ENCODE assay signal across 8 mouse cellular contexts in genomic region chr3:58163806-58164205, GRCm38 (mm10).
DNase-seq lines count a peak whose midpoint lies in the region; ATAC-seq and TF ChIP-seq lines count a peak whose summit lies in the region.

No protein-coding gene starts in this region.

- H3K27me3 ChIP-seq in heart, embryonic 15.5 days: no peaks in the 10 kb centered on the region
- H3K27me3 ChIP-seq in liver, adult 2 months (ENCODE audit: control insufficient read depth, insufficient read depth, low read length): no peaks in the 10 kb centered on the region
- no peaks in the 10 kb centered on the region for H3K27me3 ChIP-seq in stomach, postnatal 0 days (ENCODE audit: control insufficient read depth, insufficient read depth, low read length)

- no peak for TF ChIP-seq EP300 in stomach, postnatal 0 days (optimal IDR thresholded peaks at IDR 0.05)

- H3K4me2 ChIP-seq in heart, embryonic 15.5 days: peak overlapping the region; percentile 18; the same call in 1 of the 2 replicates
- H3K4me2 ChIP-seq in stomach, postnatal 0 days (replicated peaks; ENCODE audit: low read depth): no peak overlapping the region

- no peak for TF ChIP-seq POLR2A in embryonic fibroblast, embryonic 13.5 days (IDR thresholded peaks at IDR 0.05; ENCODE audit: low read depth, low read length)
- no peak for TF ChIP-seq POLR2A in liver, adult 2 months (IDR thresholded peaks at IDR 0.05; ENCODE audit: extremely low read depth, insufficient read depth, low read length)

- DNase-seq in A20 (ENCODE audit: low read depth, low spot score): peak; percentile 79
- peak; percentile 72 to 81 for DNase-seq in adrenal gland, postnatal 36 days
- DNase-seq in kidney, postnatal 10 days: peak; percentile 87
- peak; percentile 74 for DNase-seq in liver, adult 2 months (ENCODE audit: extremely low read depth, low read depth, low spot score)
- peak; percentile 65 for DNase-seq in neural tube, embryonic 10.5 days (ENCODE audit: extremely low spot score, low spot score)
- peak; percentile 70 for DNase-seq in stomach, postnatal 0 days (ENCODE audit: low spot score)

- 6% methylated on average over 10 of the region's 10 CpGs for WGBS in heart, embryonic 15.5 days
- 8% methylated on average over 10 of the region's 10 CpGs for WGBS in liver, adult 2 months
- 4% methylated on average over 10 of the region's 10 CpGs for WGBS in stomach, postnatal 0 days

- H3K9me3 ChIP-seq in heart, embryonic 15.5 days (replicated peaks): no peaks in the 10 kb centered on the region
- H3K9me3 ChIP-seq in stomach, postnatal 0 days (ENCODE audit: control insufficient read depth, low read length): no peaks in the 10 kb centered on the region

- H3K9ac ChIP-seq in heart, embryonic 15.5 days: no peak overlapping the region
- H3K9ac ChIP-seq in liver, adult 2 months (ENCODE audit: low read depth, low read length): peak overlapping the region; percentile 5; the same call in 1 of the 2 replicates
- H3K9ac ChIP-seq in stomach, postnatal 0 days (ENCODE audit: low read length): no peak overlapping the region

- ATAC-seq in heart, embryonic 15.5 days (replicated peaks; ENCODE audit: insufficient number of reproducible peaks, insufficient read depth, low FRiP score, low read depth): no peak
- ATAC-seq in stomach, postnatal 0 days (ENCODE audit: low FRiP score, low TSS enrichment): peak; percentile 75

- no peak overlapping the region for H3K4me3 ChIP-seq in embryonic fibroblast, embryonic 13.5 days (ENCODE audit: insufficient read depth, low read length)
- no peak overlapping the region for H3K4me3 ChIP-seq in heart, embryonic 15.5 days
- H3K4me3 ChIP-seq in liver, adult 2 months (ENCODE audit: insufficient read depth, low read depth, low read length): no peak overlapping the region
- no peak overlapping the region for H3K4me3 ChIP-seq in stomach, postnatal 0 days (ENCODE audit: low read depth, low read length)

- no peak overlapping the region for H3K27ac ChIP-seq in embryonic fibroblast, embryonic 13.5 days (ENCODE audit: insufficient read depth, low read length)
- H3K27ac ChIP-seq in heart, embryonic 15.5 days: no peak overlapping the region
- H3K27ac ChIP-seq in liver, adult 2 months (replicated peaks; ENCODE audit: insufficient read depth, low read depth, low read length): no peak overlapping the region
- no peak overlapping the region for H3K27ac ChIP-seq in stomach, postnatal 0 days (replicated peaks)

- no peaks in the 10 kb centered on the region for H3K36me3 ChIP-seq in heart, embryonic 15.5 days
- no peaks in the 10 kb centered on the region for H3K36me3 ChIP-seq in liver, adult 2 months (ENCODE audit: control insufficient read depth, insufficient read depth, low read length)
- no peaks in the 10 kb centered on the region for H3K36me3 ChIP-seq in stomach, postnatal 0 days (ENCODE audit: control insufficient read depth, insufficient read depth, low read length)

- H3K4me1 ChIP-seq in embryonic fibroblast, embryonic 13.5 days (ENCODE audit: control insufficient read depth, insufficient read depth, low read length): peaks cover 10% of the 10 kb centered on the region; the same call in 1 of the 2 replicates
- H3K4me1 ChIP-seq in heart, embryonic 15.5 days (replicated peaks): peaks cover 52% of the 10 kb centered on the region
- H3K4me1 ChIP-seq in liver, adult 2 months (ENCODE audit: control insufficient read depth, insufficient read depth, low read length): no peaks in the 10 kb centered on the region; the same call in 1 of the 2 replicates
- H3K4me1 ChIP-seq in stomach, postnatal 0 days (replicated peaks; ENCODE audit: control insufficient read depth, insufficient read depth): no peaks in the 10 kb centered on the region

- peak; percentile 42; the same call in 1 of the 2 replicates for TF ChIP-seq CTCF in embryonic fibroblast, embryonic 13.5 days (IDR thresholded peaks at IDR 0.05; ENCODE audit: borderline replicate concordance, insufficient read depth, low read length)
- TF ChIP-seq CTCF in liver, adult 2 months (IDR thresholded peaks at IDR 0.05; ENCODE audit: low read depth, low read length): peak; percentile 46
- peak; percentile 99 for TF ChIP-seq CTCF in stomach, postnatal 0 days (IDR thresholded peaks at IDR 0.05; ENCODE audit: low read depth)

- H3K79me2 ChIP-seq in liver, adult 2 months (ENCODE audit: control insufficient read depth, insufficient read depth, low read length): no peaks in the 10 kb centered on the region

Comparison
In these comparisons a context has a peak if more than half of its experiments do, and no peak if none do; other contexts are left out.
1. CTCF ChIP-seq: peak in every context shown above with its lines; median percentile 99 in stomach, postnatal 0 days; 46 in liver, adult 2 months; 42 in embryonic fibroblast, embryonic 13.5 days.